Mouse (Mus musculus): ENCODE results near the gene Derl3.
"Not testable (repeated sequence)": the region's sequence is repeated elsewhere in the genome, so short reads cannot be mapped to it uniquely, and the experiment has no call there.

Gene Derl3
- long read RNA-seq, experiment 1 = 0 reads
- long read RNA-seq, experiment 2, partial matches to known transcripts = 0 of 2 reads
- long read RNA-seq, experiment 2, other reads (novel, unspliced or antisense) = 0 of 2 reads

- intact Hi-C loops (cut with DNase I) = no loop called here
Observed at GRCm38 (mm10) chr10:75893089-75893750, at the start of gene Derl3. TSS of gene Derl3 (plus strand) at chr10:75893413.

GRCm38 (mm10) chr10:75843898-75844297 is 49.3 kb upstream of the Derl3 start:
- intact Hi-C loops (cut with DNase I) = not testable (repeated sequence)

- intact Hi-C loops (cut with DNase I) = no loop called here
Observed at GRCm38 (mm10) chr10:75844800-75845199, 48.4 kb upstream of the Derl3 start.

- intact Hi-C loops (cut with DNase I) = no loop called here
Observed at GRCm38 (mm10) chr10:75845306-75845930, 47.8 kb upstream of the Derl3 start.

- intact Hi-C loops (cut with DNase I) = no loop called here
Observed at GRCm38 (mm10) chr10:75848382-75848781, 44.8 kb upstream of the Derl3 start.

GRCm38 (mm10) chr10:75851076-75851475 is 42.1 kb upstream of the Derl3 start:
- intact Hi-C loops (cut with DNase I) = loop anchor here (5.0 kb wide), 2 partner anchors 209 to 264 kb away; partner anchors contain the start of genes Ggt5 and Susd2

- intact Hi-C loops (cut with DNase I) = loop anchor here (5.0 kb wide), 2 partner anchors 209 to 264 kb away; partner anchors contain the start of genes Ggt5 and Susd2
Observed at GRCm38 (mm10) chr10:75851681-75852080, 41.5 kb upstream of the Derl3 start.

GRCm38 (mm10) chr10:75852539-75853125 is 40.6 kb upstream of the Derl3 start:
- intact Hi-C loops (cut with DNase I) = loop anchor here (1.0 to 5.0 kb wide), 3 partner anchors 108 to 265 kb away; partner anchors contain the start of genes Ggt5 and Susd2

GRCm38 (mm10) chr10:75853452-75853851 is 39.8 kb upstream of the Derl3 start:
- intact Hi-C loops (cut with DNase I) = loop anchor here (1.0 to 5.0 kb wide), 3 partner anchors 109 to 266 kb away; partner anchors contain the start of genes Ggt5 and Susd2

GRCm38 (mm10) chr10:75854096-75854495 is 39.1 kb upstream of the Derl3 start:
- intact Hi-C loops (cut with DNase I) = loop anchor here (5.0 kb wide), 2 partner anchors 212 to 267 kb away; partner anchors contain the start of genes Ggt5 and Susd2

GRCm38 (mm10) chr10:75854791-75855190 is 38.4 kb upstream of the Derl3 start:
- intact Hi-C loops (cut with DNase I) = loop anchor here (5.0 kb wide), 2 partner anchors 212 to 267 kb away; partner anchors contain the start of genes Ggt5 and Susd2

GRCm38 (mm10) chr10:75855416-75855981 is 37.7 kb upstream of the Derl3 start:
- intact Hi-C loops (cut with DNase I) = no loop called here

- intact Hi-C loops (cut with DNase I) = no loop called here
Observed at GRCm38 (mm10) chr10:75856155-75856907, 36.9 kb upstream of the Derl3 start.

- intact Hi-C loops (cut with DNase I) = no loop called here
Observed at GRCm38 (mm10) chr10:75856976-75857375, 36.2 kb upstream of the Derl3 start.

GRCm38 (mm10) chr10:75857598-75857997 is 35.6 kb upstream of the Derl3 start:
- intact Hi-C loops (cut with DNase I) = no loop called here

- intact Hi-C loops (cut with DNase I) = no loop called here
Observed at GRCm38 (mm10) chr10:75859107-75859746, 34.0 kb upstream of the Derl3 start.

GRCm38 (mm10) chr10:75859786-75860470 is 33.3 kb upstream of the Derl3 start, which contains the start of gene Mif:
TSS of gene Mif (minus strand) at chr10:75860240.
- intact Hi-C loops (cut with DNase I) = not testable (repeated sequence)

- intact Hi-C loops (cut with DNase I) = no loop called here
Observed at GRCm38 (mm10) chr10:75860746-75861145, 32.5 kb upstream of the Derl3 start.

- intact Hi-C loops (cut with DNase I) = no loop called here
Observed at GRCm38 (mm10) chr10:75861587-75861986, 31.6 kb upstream of the Derl3 start.

All from adrenal gland (tissue).